28 mouse cellular contexts compared by ENCODE assay signal in the genomic region with DNA sequence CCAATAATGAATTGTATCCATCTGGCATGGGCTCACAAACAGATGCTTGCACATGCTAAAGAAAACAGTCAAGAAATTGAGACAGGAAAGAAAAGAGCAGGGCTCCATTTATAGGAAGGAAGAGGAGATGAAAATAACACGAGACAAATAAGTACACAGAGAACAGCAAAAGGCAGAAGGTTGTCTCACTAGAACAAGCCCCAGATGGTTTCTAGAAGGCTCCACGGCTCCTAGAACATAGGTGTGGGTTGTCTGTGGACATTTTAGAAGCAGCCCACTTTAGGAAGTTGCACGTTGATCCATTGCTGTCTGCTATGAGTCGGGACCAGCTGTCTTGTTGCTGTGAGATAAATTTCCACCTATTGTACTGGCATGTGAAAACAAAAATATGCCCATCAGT. TPM values are rescaled to one million over a fixed set of nuclear protein-coding genes. Genes with fewer than 3 reads are reported as not detected.
DNase-seq lines count a peak whose midpoint lies in the region; ATAC-seq lines count a peak whose summit lies in the region.
"Had no signal": no experiment of that assay in that cellular context is flagged by ENCODE, and none has a peak within 500 bp of the region (broad histone marks: within the 10 kb centered on the region; RNA-seq: fewer than 3 reads in every experiment).

No protein-coding gene starts in this region.

- DNase-seq in layer of hippocampus, adult 11-12 months (ENCODE audit: low spot score): peak; percentile 29
- no peak for DNase-seq in layer of hippocampus, postnatal 25 days (ENCODE audit: extremely low spot score in 1 of 2, low spot score in 1 of 2)
- DNase-seq in left cerebral cortex, adult 18-20 months (ENCODE audit: low spot score in 2 of 2): peak; percentile 31 to 50
- DNase-seq in left cerebral cortex, postnatal 10 days (ENCODE audit: extremely low spot score in 1 of 2, low spot score in 2 of 2): no peak
- peak; percentile 24 to 52 for DNase-seq in left cerebral cortex, postnatal 14 days (ENCODE audit: low spot score in 2 of 2)
- peak; percentile 20 for DNase-seq in right cerebral cortex, postnatal 25 days
- no peak for DNase-seq in T-cell, adult 2 months (ENCODE audit: low spot score)
- DNase-seq: adrenal gland, postnatal 25 days; cerebellum, adult 18-20 months; cerebellum, postnatal 14 days; kidney, adult 2 months; kidney, postnatal 36 days; lung, postnatal 36 days had no signal

- no peaks in the 10 kb centered on the region for H3K27me3 ChIP-seq in heart, embryonic 12.5 days (replicated peaks)
- H3K27me3 ChIP-seq: heart, embryonic 15.5 days; lung, embryonic 15.5 days; neural tube, embryonic 12.5 days had no signal

- intact Hi-C loops in left cerebral cortex, postnatal 10 days (cut with DNase I): loop anchor here (10.0 kb wide), 3 partner anchors 356 to 546 kb away; no protein-coding TSS in a partner anchor
- intact Hi-C loops in left cerebral cortex, postnatal 14 days (cut with DNase I): loop anchor here (5.0 to 10.0 kb wide), 2 partner anchors 494 to 553 kb away; no protein-coding TSS in a partner anchor

- no peaks in the 10 kb centered on the region for H3K36me3 ChIP-seq in heart, embryonic 12.5 days
- H3K36me3 ChIP-seq: heart, embryonic 15.5 days; limb, embryonic 13.5 days; lung, embryonic 15.5 days; neural tube, embryonic 12.5 days had no signal

- H3K27ac ChIP-seq in heart, embryonic 12.5 days (ENCODE audit: poor library complexity, severe bottlenecking): no peak overlapping the region
- H3K27ac ChIP-seq: heart, embryonic 15.5 days; left cerebral cortex, adult 2 months; limb, embryonic 13.5 days; lung, embryonic 15.5 days; neural tube, embryonic 12.5 days had no signal

- no peak overlapping the region for H3K4me3 ChIP-seq in heart, embryonic 12.5 days
- H3K4me3 ChIP-seq: erythroblast, embryonic 14.5 days; heart, embryonic 15.5 days; left cerebral cortex, adult 2 months; limb, embryonic 13.5 days; lung, embryonic 15.5 days; myocyte; neural tube, embryonic 12.5 days had no signal

- 57% methylated on average over 4 of the region's 4 CpGs for WGBS in heart, embryonic 12.5 days

- H3K4me2 ChIP-seq in heart, embryonic 12.5 days: no peak overlapping the region
- H3K4me2 ChIP-seq: heart, embryonic 15.5 days; limb, embryonic 13.5 days; liver, embryonic 11.5 days; lung, embryonic 15.5 days; midbrain, embryonic 11.5 days; neural tube, embryonic 12.5 days had no signal

- no peak for ATAC-seq in heart, embryonic 12.5 days (ENCODE audit: insufficient number of reproducible peaks, low FRiP score)
- ATAC-seq: CD4-positive, CD25-positive, alpha-beta regulatory T cell, adult 4 months; forebrain, embryonic 16.5 days; hindbrain, embryonic 16.5 days had no signal

- H3K9ac ChIP-seq in heart, embryonic 12.5 days: no peak overlapping the region
- H3K9ac ChIP-seq: heart, embryonic 15.5 days; limb, embryonic 13.5 days; lung, embryonic 15.5 days; neural tube, embryonic 12.5 days had no signal

- H3K4me1 ChIP-seq in heart, embryonic 12.5 days (replicated peaks): peaks cover 13% of the 10 kb centered on the region
- H3K4me1 ChIP-seq: lung, embryonic 15.5 days; neural tube, embryonic 12.5 days had no signal

- H3K9me3 ChIP-seq in heart, embryonic 12.5 days (replicated peaks): no peaks in the 10 kb centered on the region
- H3K9me3 ChIP-seq: heart, embryonic 15.5 days; limb, embryonic 13.5 days; lung, embryonic 15.5 days; neural tube, embryonic 12.5 days had no signal

RNA-seq across cellular contexts. Expression of a gene that starts 37.2 kb away (rescaled TPM):
- 1 to 10 TPM; 2.2 to 2.6 TPM for total RNA-seq in layer of hippocampus, postnatal 25 days (2021)
- 1 to 10 TPM; 2.9 to 3.3 TPM for total RNA-seq in left cerebral cortex, adult 18-20 months (2021)
- 1 to 10 TPM; 1.3 TPM for total RNA-seq in left cerebral cortex, postnatal 10 days (2021)
- total RNA-seq in left cerebral cortex, postnatal 14 days (2021): 1 to 10 TPM; 1.4 to 1.8 TPM
- polyA plus RNA-seq in heart, embryonic 12.5 days (2016; fragmentation: Nextera tagmentation; extraction: Ambion mirVana): 0.63 and 0.80 TPM in 2 replicates
- total RNA-seq: adrenal gland, postnatal 25 days; megakaryocyte, adult 5-6 weeks had no signal
- polyA plus RNA-seq: CD4-positive, CD25-positive, alpha-beta regulatory T cell, adult 4 months; erythroblast, embryonic 14.5 days; liver, embryonic 16.5 days had no signal

Comparison
In these comparisons a context has a peak if more than half of its experiments do, and no peak if none do; other contexts are left out.
1. DNase-seq: peak in layer of hippocampus, adult 11-12 months (single experiment), left cerebral cortex, adult 18-20 months (2 of 2), left cerebral cortex, postnatal 14 days (2 of 2) and right cerebral cortex, postnatal 25 days (single experiment); none in layer of hippocampus, postnatal 25 days (0 of 2), left cerebral cortex, postnatal 10 days (0 of 2) and T-cell, adult 2 months (single experiment).